8 mouse cellular contexts compared by ENCODE assay signal in genomic region chr10:117417470-117417767, GRCm38 (mm10). TPM values are rescaled to one million over a fixed set of nuclear protein-coding genes. Genes with fewer than 3 reads are reported as not detected.
A peak's percentile ranks its signal among the peaks of the same experiment; 100 is the strongest.
DNase-seq lines count a peak whose midpoint lies in the region; ATAC-seq and TF ChIP-seq lines count a peak whose summit lies in the region.

No protein-coding gene starts in this region.

- peak overlapping the region; percentile 63 for H3K4me2 ChIP-seq in lung, embryonic 14.5 days
- peak overlapping the region; percentile 63 for H3K4me2 ChIP-seq in embryonic facial prominence, embryonic 13.5 days
- peak overlapping the region; percentile 68 for H3K4me2 ChIP-seq in intestine, postnatal 0 days (replicated peaks; ENCODE audit: low read depth)
- peak overlapping the region; percentile 46 for H3K4me2 ChIP-seq in midbrain, embryonic 16.5 days (ENCODE audit: low read length)

- no peaks in the 10 kb centered on the region for H3K27me3 ChIP-seq in lung, embryonic 14.5 days (ENCODE audit: insufficient read depth, low read length)
- peaks cover 5% of the 10 kb centered on the region for H3K27me3 ChIP-seq in embryonic facial prominence, embryonic 13.5 days
- H3K27me3 ChIP-seq in intestine, postnatal 0 days (replicated peaks; ENCODE audit: control insufficient read depth, insufficient read depth, low read length) = no peaks in the 10 kb centered on the region
- H3K27me3 ChIP-seq in midbrain, embryonic 16.5 days (ENCODE audit: control insufficient read depth, insufficient read depth, low read depth, low read length) = no peaks in the 10 kb centered on the region

- 40% methylated on average over 9 of the region's 9 CpGs for WGBS in lung, embryonic 14.5 days
- WGBS in lung, adult 2 months = 27% methylated on average over 9 of the region's 9 CpGs
- 48% methylated on average over 9 of the region's 9 CpGs for WGBS in embryonic facial prominence, embryonic 13.5 days
- WGBS in intestine, postnatal 0 days = 44% methylated on average over 9 of the region's 9 CpGs
- WGBS in midbrain, embryonic 16.5 days = 64% methylated on average over 9 of the region's 9 CpGs

- no peaks in the 10 kb centered on the region for H3K9me3 ChIP-seq in lung, embryonic 14.5 days (ENCODE audit: low read depth, low read length)
- H3K9me3 ChIP-seq in embryonic facial prominence, embryonic 13.5 days = no peaks in the 10 kb centered on the region
- H3K9me3 ChIP-seq in intestine, postnatal 0 days (ENCODE audit: control insufficient read depth) = no peaks in the 10 kb centered on the region
- no peaks in the 10 kb centered on the region for H3K9me3 ChIP-seq in midbrain, embryonic 16.5 days (replicated peaks; ENCODE audit: control insufficient read depth, low read length, poor library complexity, severe bottlenecking)

- H3K27ac ChIP-seq in lung, embryonic 14.5 days (ENCODE audit: low read depth) = no peak overlapping the region
- no peak overlapping the region for H3K27ac ChIP-seq in embryonic facial prominence, embryonic 13.5 days
- H3K27ac ChIP-seq in intestine, postnatal 0 days (ENCODE audit: low read depth, low read length) = no peak overlapping the region
- peak overlapping the region; percentile 63; the same call in 1 of the 2 replicates for H3K27ac ChIP-seq in midbrain, embryonic 16.5 days (ENCODE audit: low read length)

- H3K4me3 ChIP-seq in lung, embryonic 14.5 days (ENCODE audit: low read depth, low read length) = peak overlapping the region; percentile 25
- H3K4me3 ChIP-seq in lung, adult 2 months (replicated peaks; ENCODE audit: extremely low read depth, low read depth, low read length) = no peak overlapping the region
- no peak overlapping the region for H3K4me3 ChIP-seq in embryonic facial prominence, embryonic 13.5 days
- peak overlapping the region; percentile 29 for H3K4me3 ChIP-seq in intestine, postnatal 0 days (ENCODE audit: low read depth, low read length)
- peak overlapping the region; percentile 27 for H3K4me3 ChIP-seq in midbrain, embryonic 16.5 days (ENCODE audit: low read depth, low read length)

- peak; percentile 38 for DNase-seq in lung, embryonic 14.5 days
- DNase-seq in lung, adult 2 months = no peak
- no peak for DNase-seq in right cerebral cortex, adult 2 months (ENCODE audit: low spot score in 2 of 2)
- DNase-seq in c-Kit-positive CD71-positive TER-119-positive erythroid progenitor cells, embryonic 14.5 days (ENCODE audit: low spot score) = no peak
- DNase-seq in thymus, postnatal 10 days (ENCODE audit: low spot score in 2 of 2) = no peak

- no peak overlapping the region for H3K9ac ChIP-seq in lung, embryonic 14.5 days
- no peak overlapping the region for H3K9ac ChIP-seq in embryonic facial prominence, embryonic 13.5 days
- H3K9ac ChIP-seq in intestine, postnatal 0 days (ENCODE audit: low read depth, low read length) = 0 out of 2 replicates have a peak overlapping the region, but pooled peaks have one; percentile 13
- 0 out of 2 replicates have a peak overlapping the region, but pooled peaks have one; percentile 32 for H3K9ac ChIP-seq in midbrain, embryonic 16.5 days (ENCODE audit: low read depth, low read length)

- 0 out of 2 replicates have a peak, but pooled peaks have one; percentile 4 for TF ChIP-seq CTCF in lung, embryonic 14.5 days (IDR thresholded peaks at IDR 0.05; ENCODE audit: low read depth)
- TF ChIP-seq CTCF in lung, adult 2 months (IDR thresholded peaks at IDR 0.05; ENCODE audit: insufficient read depth, low read length) = no peak
- no peak for TF ChIP-seq CTCF in intestine, postnatal 0 days (IDR thresholded peaks at IDR 0.05; ENCODE audit: low read depth)

- peaks cover 5% of the 10 kb centered on the region for H3K4me1 ChIP-seq in lung, embryonic 14.5 days (ENCODE audit: insufficient read depth)
- H3K4me1 ChIP-seq in lung, adult 2 months (ENCODE audit: control insufficient read depth, insufficient read depth, low read length) = peaks cover 3% of the 10 kb centered on the region; the same call in 1 of the 2 replicates
- H3K4me1 ChIP-seq in embryonic facial prominence, embryonic 13.5 days = peaks cover 24% of the 10 kb centered on the region
- no peaks in the 10 kb centered on the region for H3K4me1 ChIP-seq in intestine, postnatal 0 days (replicated peaks; ENCODE audit: control insufficient read depth, insufficient read depth, low read length)
- peaks cover 8% of the 10 kb centered on the region for H3K4me1 ChIP-seq in midbrain, embryonic 16.5 days (ENCODE audit: control insufficient read depth, insufficient read depth, low read length)

- no peak for TF ChIP-seq POLR2A in lung, adult 2 months (IDR thresholded peaks at IDR 0.05; ENCODE audit: borderline replicate concordance, extremely low read depth, low read depth, low read length)

- peak; percentile 78 for ATAC-seq in lung, embryonic 14.5 days (ENCODE audit: insufficient read depth)
- peak; percentile 65; the same call in 1 of the 2 replicates for ATAC-seq in embryonic facial prominence, embryonic 13.5 days (ENCODE audit: insufficient number of reproducible peaks, insufficient read depth, low FRiP score, low TSS enrichment, low read depth)
- ATAC-seq in intestine, postnatal 0 days = peak; percentile 63
- ATAC-seq in midbrain, embryonic 16.5 days = peak; percentile 72

- H3K36me3 ChIP-seq in lung, embryonic 14.5 days (ENCODE audit: insufficient read depth) = no peaks in the 10 kb centered on the region
- H3K36me3 ChIP-seq in embryonic facial prominence, embryonic 13.5 days = no peaks in the 10 kb centered on the region
- no peaks in the 10 kb centered on the region for H3K36me3 ChIP-seq in intestine, postnatal 0 days (ENCODE audit: control insufficient read depth, insufficient read depth)
- no peaks in the 10 kb centered on the region for H3K36me3 ChIP-seq in midbrain, embryonic 16.5 days (ENCODE audit: control insufficient read depth, insufficient read depth, low read length)

RNA-seq across cellular contexts. Expression of gene Cpsf6, which starts 37.6 kb away (rescaled TPM):
- 186 and 201 TPM in 2 replicates for polyA plus RNA-seq in lung, embryonic 14.5 days (2014; fragmentation: Nextera tagmentation; extraction: Ambion mirVana)
- 51.7 and 57.9 TPM in 2 replicates for polyA plus RNA-seq in lung, adult 2 months (2012; rRNA removed)
- 161 and 169 TPM in 2 replicates for polyA plus RNA-seq in embryonic facial prominence, embryonic 13.5 days (2015; fragmentation: Nextera tagmentation; extraction: Ambion mirVana)
- 41.2 and 45.4 TPM in 2 replicates for polyA plus RNA-seq in intestine, postnatal 0 days (2015; fragmentation: Nextera tagmentation; extraction: Ambion mirVana)
- polyA plus RNA-seq in midbrain, embryonic 16.5 days (2015; fragmentation: Nextera tagmentation; extraction: Ambion mirVana) = 140 and 171 TPM in 2 replicates

Comparison
In these comparisons a context has a peak if more than half of its experiments do, and no peak if none do; other contexts are left out.
1. H3K4me3 ChIP-seq: peak in lung, embryonic 14.5 days (single experiment), intestine, postnatal 0 days (single experiment) and midbrain, embryonic 16.5 days (single experiment); none in lung, adult 2 months (single experiment) and embryonic facial prominence, embryonic 13.5 days (single experiment).
2. H3K9ac ChIP-seq: peak in intestine, postnatal 0 days (single experiment) and midbrain, embryonic 16.5 days (single experiment); none in lung, embryonic 14.5 days (single experiment) and embryonic facial prominence, embryonic 13.5 days (single experiment).
3. Peak in every context shown above with its lines, with median percentiles within 50 percentile points of each other: ATAC-seq and H3K4me2 ChIP-seq.